Mouse (Mus musculus) lung, embryonic 16.5 days (tissue): Measurements from ENCODE around the gene Alg5. TPM values are rescaled to one million over a fixed set of nuclear protein-coding genes. Genes with fewer than 3 reads are reported as not detected.

Experiments used
- ATAC-seq: fragments of 200-750 bp; cut with Nextera tagmentation; 2 replicates; pipeline ENCODE4 v1.8.0; 2017; ENCODE audit warnings: low read depth, mild to moderate bottlenecking, moderate library complexity
- H3K27ac ChIP-seq: fragments of 300-500 bp; sonication (generic); 2 replicates; pipeline ENCODE4 v1.5.1; 2014; ENCODE audit warnings: mild to moderate bottlenecking, control low read depth, low read length
- H3K27me3 ChIP-seq: fragments of 300-500 bp; sonication (generic); 2 replicates; pipeline ENCODE4 v1.6.1; 2014; ENCODE audit warnings: low read depth, low read length, mixed read lengths; ENCODE audit not compliant: control insufficient read depth, insufficient read depth
- H3K36me3 ChIP-seq: fragments of 300-500 bp; sonication (generic); 2 replicates; pipeline ENCODE4 v1.6.1; 2014; ENCODE audit warnings: low read length; ENCODE audit not compliant: control insufficient read depth, insufficient read depth
- H3K4me1 ChIP-seq: fragments of 300-500 bp; sonication (generic); replicated peaks from 2 replicates; pipeline ENCODE4 v1.6.1; 2014; ENCODE audit warnings: low read length, mixed read lengths; ENCODE audit not compliant: control insufficient read depth, insufficient read depth
- H3K4me2 ChIP-seq: fragments of 300-500 bp; sonication (generic); 2 replicates; pipeline ENCODE4 v1.6.1; 2014; ENCODE audit warnings: low read depth, low read length, control low read depth
- H3K4me3 ChIP-seq: fragments of 300-500 bp; sonication (generic); 2 replicates; pipeline ENCODE4 v1.5.1; 2014; ENCODE audit warnings: mild to moderate bottlenecking, low read length, control low read depth
- H3K9ac ChIP-seq: fragments of 300-500 bp; sonication (generic); 2 replicates; pipeline ENCODE4 v1.6.1; 2014; ENCODE audit warnings: low read length, control low read depth
- H3K9me3 ChIP-seq: fragments of 300-500 bp; sonication (generic); 2 replicates; pipeline ENCODE4 v1.6.1; 2016; ENCODE audit warnings: low read length; ENCODE audit not compliant: control insufficient read depth
- WGBS: fragments of 180-500 bp; shearing (Covaris S2); extraction: QIAGEN DNeasy Blood & Tissue Kit; methylation state at CpG from one replicate; pipeline ENCODE4 v1.1.7; 2014; 5-methylcytosine and 5-hydroxymethylcytosine counted together
- polyA plus RNA-seq: library from polyadenylated mRNA; unstranded; fragments of >200 nt; fragmentation: Nextera tagmentation; extraction: Ambion mirVana; gene quantifications from 2 replicates; pipeline ENCODE4 v1.2.1, GENCODE M21; 2015

Gene Alg5
- polyA plus RNA-seq, 1 experiment from 2014 or later = 51.9 TPM

DNA sequence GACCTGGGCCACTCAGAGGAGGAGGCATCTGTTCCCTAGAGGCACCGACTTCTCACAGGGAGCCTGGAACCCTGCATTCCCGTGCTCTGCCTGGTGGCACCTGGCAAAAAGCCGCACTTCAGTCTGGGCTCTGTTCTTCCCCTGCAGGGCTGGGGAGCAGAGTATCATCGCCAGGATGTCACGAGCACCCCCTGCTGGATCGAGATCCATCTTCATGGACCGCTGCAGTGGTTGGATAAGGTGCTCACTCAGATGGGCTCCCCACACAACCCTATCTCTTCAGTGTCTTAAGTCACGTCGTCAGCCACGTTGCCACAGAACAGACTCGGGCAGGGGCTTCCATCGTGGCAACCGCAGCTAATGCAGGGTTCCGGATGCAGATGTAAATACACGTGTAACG is 61.9 kb downstream of the Alg5 start:
- no peak overlapping the region for H3K9ac ChIP-seq

More for the DNA sequence above, 61.9 kb downstream of the Alg5 start:
- Histone ChIP-seq H3K4me1 (no peaks in the 10 kb centered on the region), H3K4me2 (no peak overlapping the region), H3K4me3 (no peak overlapping the region), H3K27ac (no peak overlapping the region), H3K27me3 (no peaks in the 10 kb centered on the region), H3K9me3 (peaks cover 4% of the 10 kb centered on the region; the same call in 1 of the 2 replicates), H3K36me3 (peaks cover 10% of the 10 kb centered on the region)
- WGBS = 27% methylated on average over 16 of the region's 16 CpGs
- ATAC-seq = peak; percentile 87

Other genes with a start within 250 kb of the Alg5 start
- gene Supt20, start 42.7 kb upstream of the Alg5 start, polyA plus RNA-seq = 97.1 and 98.8 TPM in 2 replicates
- 0.67 TPM in 1 of 2 replicates, not detected in the other for gene Gm21958, start 21.2 kb upstream of the Alg5 start, polyA plus RNA-seq
- gene Exosc8, start 146 bp upstream of the Alg5 start, polyA plus RNA-seq = 119 and 123 TPM in 2 replicates
- 1.8 and 2.4 TPM in 2 replicates for gene Smad9, start 20.0 kb downstream of the Alg5 start, polyA plus RNA-seq
- gene Rfxap, start 72.3 kb downstream of the Alg5 start, polyA plus RNA-seq = 25.4 and 26.2 TPM in 2 replicates
- gene Sertm1, start 180.3 kb downstream of the Alg5 start, polyA plus RNA-seq = not detected in 2 replicates